Mouse (Mus musculus) intestine, embryonic 16.5 days (tissue): Measurements from ENCODE around the gene Treh. TPM values are rescaled to one million over a fixed set of nuclear protein-coding genes. Genes with fewer than 3 reads are reported as not detected.

Source experiments
- ATAC-seq: fragments of 200-750 bp; cut with Nextera tagmentation; 2 replicates; pipeline ENCODE4 v1.8.0; 2017; ENCODE audit warnings: moderate TSS enrichment, moderate library complexity
- H3K27ac ChIP-seq: fragments of 300-500 bp; sonication (generic); 2 replicates; pipeline ENCODE4 v1.5.1; 2014; ENCODE audit warnings: mild to moderate bottlenecking, low read length
- H3K27me3 ChIP-seq: fragments of 300-500 bp; sonication (generic); replicated peaks from 2 replicates; pipeline ENCODE4 v1.6.1; 2014; ENCODE audit warnings: low read length, control low read depth, mixed read lengths; ENCODE audit not compliant: control insufficient read depth, insufficient read depth
- H3K36me3 ChIP-seq: fragments of 300-500 bp; sonication (generic); 2 replicates; pipeline ENCODE4 v1.6.1; 2014; ENCODE audit warnings: low read length, control low read depth; ENCODE audit not compliant: control insufficient read depth, insufficient read depth
- H3K4me1 ChIP-seq: fragments of 300-500 bp; sonication (generic); 2 replicates; pipeline ENCODE4 v1.6.1; 2014; ENCODE audit warnings: low read length, control low read depth, mixed read lengths; ENCODE audit not compliant: control insufficient read depth, insufficient read depth
- H3K4me2 ChIP-seq: fragments of 300-500 bp; sonication (generic); 2 replicates; pipeline ENCODE4 v1.6.1; 2014; ENCODE audit warnings: low read depth, low read length, control low read depth
- H3K4me3 ChIP-seq: fragments of 300-500 bp; sonication (generic); 2 replicates; pipeline ENCODE4 v1.5.1; 2014; ENCODE audit warnings: mild to moderate bottlenecking, low read length
- H3K9ac ChIP-seq: fragments of 300-500 bp; sonication (generic); 2 replicates; pipeline ENCODE4 v1.6.1; 2014; ENCODE audit warnings: low read depth, low read length
- H3K9me3 ChIP-seq: fragments of 300-500 bp; sonication (generic); 2 replicates; pipeline ENCODE4 v1.6.1; 2016; ENCODE audit warnings: low read length, control low read depth; ENCODE audit not compliant: control insufficient read depth
- WGBS: fragments of 180-500 bp; shearing (Covaris S2); extraction: QIAGEN DNeasy Blood & Tissue Kit; methylation state at CpG from one replicate; pipeline ENCODE4 v1.1.7; 2014; 5-methylcytosine and 5-hydroxymethylcytosine counted together
- polyA plus RNA-seq: library from polyadenylated mRNA; unstranded; fragments of >200 nt; fragmentation: Nextera tagmentation; extraction: Ambion mirVana; gene quantifications from 2 replicates; pipeline ENCODE4 v1.2.1, GENCODE M21; 2015

Gene Treh
- polyA plus RNA-seq, 1 experiment from 2014 or later: 0.09 TPM

DNA sequence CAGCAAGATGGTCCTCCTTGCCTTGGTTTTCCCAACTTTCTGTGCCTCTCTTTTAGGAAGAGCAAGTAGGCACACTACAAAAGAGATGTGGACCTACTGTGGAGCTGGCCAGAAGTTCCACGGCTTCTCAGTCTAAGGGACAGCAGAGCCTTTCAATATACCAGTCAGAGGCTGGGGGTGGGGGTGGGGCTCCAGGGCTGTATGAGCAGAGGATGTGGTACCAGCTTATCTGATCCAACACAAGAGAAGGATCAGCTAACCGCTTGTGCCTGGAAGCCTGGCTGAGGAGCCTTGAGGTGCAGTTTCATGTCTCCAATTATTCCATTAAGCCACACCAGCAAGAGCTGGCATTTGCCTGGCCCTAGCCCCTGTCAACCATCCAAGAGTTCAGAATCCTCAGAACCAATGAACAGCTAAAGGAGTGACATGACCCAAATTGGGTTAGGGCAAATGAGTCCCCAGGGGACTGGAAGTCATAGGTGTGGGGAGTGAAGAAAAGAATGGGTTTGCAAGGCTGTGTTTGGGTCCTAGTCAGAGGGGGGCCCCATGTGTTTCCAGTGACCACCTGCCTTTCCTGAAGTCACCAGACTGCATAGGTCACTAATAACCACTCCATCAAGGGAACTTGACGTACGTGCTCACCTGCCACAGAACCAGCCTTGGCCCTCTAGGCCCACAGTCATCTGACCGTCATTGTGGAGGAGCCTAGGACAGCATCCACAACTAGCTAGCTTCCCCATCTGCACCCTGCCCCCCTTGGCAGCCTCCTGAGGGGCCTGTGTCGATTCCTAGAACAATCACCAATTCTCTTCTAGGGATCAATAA is 44.2 kb downstream of the Treh start:
- 81% methylated on average over 6 of the region's 6 CpGs for WGBS
- H3K27ac ChIP-seq: no peak overlapping the region
- no peaks in the 10 kb centered on the region for H3K27me3 ChIP-seq
- H3K4me2 ChIP-seq: no peak overlapping the region
- H3K4me3 ChIP-seq: no peak overlapping the region
- H3K36me3 ChIP-seq: no peaks in the 10 kb centered on the region
- no peak overlapping the region for H3K9ac ChIP-seq
- H3K4me1 ChIP-seq: peaks cover 14% of the 10 kb centered on the region
- ATAC-seq: no peak
- H3K9me3 ChIP-seq: no peaks in the 10 kb centered on the region

DNA sequence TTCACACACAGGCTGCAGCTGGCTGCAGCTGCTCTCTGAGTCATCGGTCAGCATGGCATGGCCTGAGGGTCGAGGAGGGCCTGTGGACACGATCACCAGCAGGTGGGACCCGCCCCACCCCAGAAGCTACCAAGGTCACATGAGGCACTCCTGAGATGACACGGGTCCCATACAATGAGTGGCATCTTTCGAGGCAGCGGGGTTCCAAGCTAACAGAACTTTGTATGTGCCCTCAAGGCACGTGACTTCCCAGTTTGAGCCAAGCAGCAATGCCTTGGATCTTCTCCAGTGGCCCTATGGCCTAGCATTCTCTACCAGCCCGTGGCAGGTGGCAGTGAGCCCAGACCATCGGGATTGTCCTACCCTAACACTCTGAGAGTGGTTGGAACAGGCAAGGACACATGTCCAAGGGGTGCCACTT is 44.8 kb downstream of the Treh start:
- H3K9ac ChIP-seq: no peak overlapping the region
- no peaks in the 10 kb centered on the region for H3K27me3 ChIP-seq
- H3K36me3 ChIP-seq: no peaks in the 10 kb centered on the region
- 75% methylated on average over 10 of the region's 10 CpGs for WGBS
- H3K9me3 ChIP-seq: no peaks in the 10 kb centered on the region
- ATAC-seq: no peak
- H3K4me1 ChIP-seq: peaks cover 14% of the 10 kb centered on the region
- H3K4me3 ChIP-seq: no peak overlapping the region
- H3K27ac ChIP-seq: no peak overlapping the region
- H3K4me2 ChIP-seq: no peak overlapping the region

DNA sequence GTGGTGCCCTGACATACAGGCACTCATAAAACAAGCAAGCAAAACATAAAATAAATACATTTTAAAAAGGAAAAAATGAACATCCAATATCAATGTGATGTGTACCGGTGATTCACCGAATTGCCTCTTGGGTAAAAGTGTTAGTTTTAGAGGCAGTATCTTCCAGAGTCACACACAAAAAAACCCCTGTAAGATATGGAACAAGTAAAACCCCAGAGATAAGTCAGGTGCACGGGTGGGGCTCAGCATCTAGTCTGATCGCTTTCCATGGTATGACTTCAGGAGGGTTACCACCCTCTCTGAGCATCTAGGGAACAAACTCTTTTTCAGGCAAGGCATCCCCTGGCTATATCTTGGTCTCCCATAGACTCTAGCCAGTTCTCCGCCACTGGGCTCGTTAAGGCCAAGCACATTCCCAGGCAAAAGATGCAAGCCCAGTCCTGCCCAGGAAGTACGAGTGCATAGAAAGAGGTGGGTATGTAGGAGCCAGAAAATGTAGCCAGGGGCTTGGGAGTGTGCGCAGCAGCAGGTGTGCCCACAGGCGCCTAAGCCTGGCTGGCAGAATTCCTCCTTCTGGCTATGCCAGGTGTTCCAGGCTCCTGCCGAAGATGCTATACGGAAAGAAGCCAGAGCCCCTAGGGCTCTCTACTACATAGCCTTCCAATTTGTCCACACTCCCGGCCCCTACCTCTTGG is 46.1 kb downstream of the Treh start:
- no peaks in the 10 kb centered on the region for H3K36me3 ChIP-seq
- ATAC-seq: no peak
- no peak overlapping the region for H3K27ac ChIP-seq
- H3K27me3 ChIP-seq: no peaks in the 10 kb centered on the region
- no peak overlapping the region for H3K4me2 ChIP-seq
- peaks cover 19% of the 10 kb centered on the region for H3K4me1 ChIP-seq
- H3K9ac ChIP-seq: no peak overlapping the region
- WGBS: 86% methylated on average over 12 of the region's 12 CpGs
- H3K9me3 ChIP-seq: no peaks in the 10 kb centered on the region
- no peak overlapping the region for H3K4me3 ChIP-seq

DNA sequence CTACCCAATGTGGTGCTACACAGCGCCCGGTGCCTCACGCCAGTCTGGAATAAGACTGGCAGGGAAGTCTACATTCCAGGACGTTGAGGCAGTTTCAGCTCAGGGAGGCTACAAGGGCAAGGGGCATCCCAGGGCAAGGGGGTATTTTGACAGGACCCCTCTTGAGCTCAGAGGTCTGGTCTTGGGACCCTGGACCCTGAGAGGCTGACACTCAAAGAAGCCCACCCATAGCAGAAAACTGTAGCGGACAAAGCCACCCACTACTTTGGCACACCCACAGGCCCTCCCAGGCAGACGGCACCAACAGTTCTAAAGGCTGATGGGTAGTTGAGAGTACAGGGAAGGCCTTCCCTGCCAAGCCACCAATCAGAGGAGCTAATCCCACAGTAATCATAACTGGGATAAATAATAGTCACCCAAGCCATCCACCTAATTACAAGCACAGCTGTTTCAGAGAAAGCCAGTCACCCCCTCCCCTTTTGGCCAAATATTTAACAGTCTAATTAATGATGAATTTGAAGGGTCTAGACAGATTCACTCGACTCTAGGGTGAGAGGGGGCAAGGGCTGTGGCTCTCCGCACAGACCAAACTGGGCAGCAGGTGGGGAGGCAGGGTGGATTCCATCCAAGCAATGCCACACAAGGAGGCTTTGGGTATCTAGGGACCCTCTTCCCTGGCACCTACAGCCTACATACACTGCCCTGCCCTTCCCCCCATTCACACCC is 46.8 kb downstream of the Treh start:
- no peaks in the 10 kb centered on the region for H3K27me3 ChIP-seq
- ATAC-seq: no peak
- H3K36me3 ChIP-seq: no peaks in the 10 kb centered on the region
- no peak overlapping the region for H3K27ac ChIP-seq
- H3K4me2 ChIP-seq: peak overlapping the region; percentile 96; the same call in 1 of the 2 replicates
- no peaks in the 10 kb centered on the region for H3K9me3 ChIP-seq
- 73% methylated on average over 8 of the region's 8 CpGs for WGBS
- peak overlapping the region; percentile 76; the same call in 1 of the 2 replicates for H3K9ac ChIP-seq
- H3K4me3 ChIP-seq: peak overlapping the region; percentile 65; the same call in 1 of the 2 replicates
- peaks cover 25% of the 10 kb centered on the region for H3K4me1 ChIP-seq

DNA sequence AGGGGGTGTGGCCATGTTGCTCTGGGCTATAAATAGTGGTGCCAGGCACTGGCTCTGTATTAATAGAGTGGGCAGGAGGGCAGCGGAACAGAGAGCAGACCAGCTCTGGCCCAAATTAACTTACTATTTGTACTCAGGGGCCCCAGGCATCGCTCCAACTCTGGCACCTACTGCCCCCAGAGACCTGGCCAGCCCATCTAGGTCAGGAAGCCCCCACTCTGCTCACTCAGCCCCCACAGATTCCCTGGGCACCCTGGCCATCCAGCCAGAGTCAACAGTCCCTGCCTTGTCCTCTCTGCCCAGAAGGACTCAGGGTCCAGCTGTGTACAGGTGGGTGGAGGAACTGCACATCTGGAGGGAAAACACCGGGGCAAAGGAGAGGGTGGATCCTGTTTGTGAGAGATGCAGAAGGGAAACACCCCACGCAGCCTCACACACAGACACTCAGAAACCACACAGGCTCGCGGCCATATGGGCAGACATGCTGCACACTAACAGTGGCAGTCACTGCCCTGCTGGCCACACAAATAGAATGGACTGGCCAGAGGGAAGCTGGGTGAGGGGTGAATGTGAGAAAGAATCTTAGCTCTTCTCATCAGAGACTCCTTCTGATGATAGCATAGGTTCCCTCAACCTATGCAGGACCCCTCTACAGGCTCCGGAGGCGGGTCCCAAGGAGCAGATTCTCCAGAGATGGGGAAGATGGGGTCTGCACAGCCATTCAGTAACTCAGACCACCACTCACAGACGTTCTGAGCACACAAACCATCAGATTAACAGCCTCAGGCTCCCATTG is 47.5 kb downstream of the Treh start:
- H3K4me2 ChIP-seq: peak overlapping the region; percentile 96
- WGBS: 15% methylated on average over 9 of the region's 9 CpGs
- peak overlapping the region; percentile 65 for H3K4me3 ChIP-seq
- no peaks in the 10 kb centered on the region for H3K9me3 ChIP-seq
- no peaks in the 10 kb centered on the region for H3K27me3 ChIP-seq
- H3K27ac ChIP-seq: no peak overlapping the region; the same call in 1 of the 2 replicates
- H3K4me1 ChIP-seq: peaks cover 26% of the 10 kb centered on the region
- H3K9ac ChIP-seq: peak overlapping the region; percentile 76
- no peaks in the 10 kb centered on the region for H3K36me3 ChIP-seq
- ATAC-seq: peak; percentile 10

DNA sequence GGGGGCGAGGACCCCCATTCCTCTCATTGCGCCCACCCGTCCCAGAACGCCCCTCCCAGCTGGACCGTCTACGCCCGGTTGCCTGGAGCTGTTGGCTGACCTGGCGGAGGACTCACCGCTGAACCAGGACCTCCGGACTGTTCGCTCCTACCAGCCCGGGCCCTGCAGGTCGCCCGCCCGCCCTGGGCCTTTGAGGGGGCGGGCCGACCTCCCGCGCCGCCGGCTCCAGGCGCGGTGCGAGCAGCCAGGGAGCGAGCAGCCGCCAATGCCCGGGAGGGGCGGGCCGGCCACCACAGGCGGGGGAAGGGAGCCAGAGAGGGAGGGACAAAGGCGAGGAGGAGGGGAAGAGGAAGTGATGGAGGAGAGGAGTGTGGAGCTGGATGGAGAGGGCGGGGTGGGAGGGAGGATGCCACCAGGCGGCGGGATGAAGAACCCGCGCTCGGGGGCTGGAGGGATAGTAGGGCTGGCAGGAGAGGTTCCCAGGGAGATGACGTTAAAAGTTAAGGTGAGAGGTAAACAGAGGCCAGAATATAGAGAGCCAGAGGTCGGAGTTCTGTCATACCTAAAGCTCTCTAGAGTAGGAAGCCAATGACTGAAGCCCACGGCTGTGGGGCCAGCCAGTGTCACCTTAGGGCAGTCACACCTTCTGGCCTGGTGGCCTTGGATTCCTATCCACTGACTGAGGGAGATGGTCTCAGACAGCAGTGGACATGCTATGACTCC is 48.3 kb downstream of the Treh start:
- Histone ChIP-seq H3K9ac (peak overlapping the region; percentile 76), H3K36me3 (no peaks in the 10 kb centered on the region), H3K27me3 (no peaks in the 10 kb centered on the region), H3K4me2 (peak overlapping the region; percentile 96), H3K4me3 (peak overlapping the region; percentile 65), H3K27ac (peak overlapping the region; percentile 0; the same call in 1 of the 2 replicates), H3K4me1 (peaks cover 26% of the 10 kb centered on the region), H3K9me3 (no peaks in the 10 kb centered on the region)
- peak; percentile 87 for ATAC-seq
- WGBS: 2% methylated on average over 40 of the region's 40 CpGs

DNA sequence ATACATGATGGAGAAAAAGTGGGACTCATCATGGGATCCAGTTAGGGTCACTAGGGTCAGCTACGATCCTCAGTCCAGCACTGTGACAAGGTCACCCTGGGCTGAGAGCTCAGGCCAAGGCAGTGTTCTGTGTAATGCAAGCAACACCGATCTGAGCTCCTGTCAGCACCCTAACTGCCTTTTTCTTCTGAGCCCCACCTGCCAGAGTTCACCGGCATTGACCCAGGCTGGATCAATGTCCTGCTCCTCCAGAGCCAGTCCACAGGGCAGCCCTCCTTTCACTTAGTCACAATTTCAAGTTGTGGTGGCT is 48.8 kb downstream of the Treh start:
- Histone ChIP-seq H3K27ac (peak overlapping the region; percentile 0; the same call in 1 of the 2 replicates), H3K4me1 (peaks cover 28% of the 10 kb centered on the region), H3K9ac (peak overlapping the region; percentile 43; the same call in 1 of the 2 replicates), H3K4me3 (peak overlapping the region; percentile 65), H3K27me3 (no peaks in the 10 kb centered on the region), H3K4me2 (peak overlapping the region; percentile 96; the same call in 1 of the 2 replicates), H3K36me3 (no peaks in the 10 kb centered on the region), H3K9me3 (no peaks in the 10 kb centered on the region)
- no peak for ATAC-seq
- WGBS: 76% methylated on average over 3 of the region's 3 CpGs

DNA sequence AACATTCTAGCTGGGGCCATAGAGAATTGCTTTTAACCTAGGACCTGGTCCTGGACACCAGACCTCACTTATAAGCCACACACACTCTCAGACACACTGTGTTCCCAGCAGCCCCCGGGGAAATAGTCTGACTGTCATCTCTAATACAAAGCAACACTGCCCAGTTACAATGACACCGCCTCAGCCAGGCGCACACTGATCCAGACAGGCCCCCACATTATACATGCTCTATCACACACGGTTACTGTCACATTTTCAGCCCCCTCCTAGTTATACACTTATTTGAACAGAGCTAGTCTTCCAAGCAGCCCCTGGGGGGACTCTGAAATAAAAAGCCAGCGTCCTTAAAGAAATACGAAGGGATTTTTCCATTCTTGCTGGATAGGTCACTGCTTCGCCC is 49.5 kb downstream of the Treh start:
- WGBS: 67% methylated on average over 7 of the region's 7 CpGs
- H3K36me3 ChIP-seq: no peaks in the 10 kb centered on the region
- peaks cover 33% of the 10 kb centered on the region for H3K4me1 ChIP-seq
- H3K4me3 ChIP-seq: no peak overlapping the region
- no peaks in the 10 kb centered on the region for H3K9me3 ChIP-seq
- H3K27ac ChIP-seq: no peak overlapping the region; the same call in 1 of the 2 replicates
- ATAC-seq: no peak
- no peaks in the 10 kb centered on the region for H3K27me3 ChIP-seq
- no peak overlapping the region for H3K4me2 ChIP-seq
- no peak overlapping the region for H3K9ac ChIP-seq
